Comparison of ENCODE assay signal across 8 mouse cellular contexts in the genomic region with DNA sequence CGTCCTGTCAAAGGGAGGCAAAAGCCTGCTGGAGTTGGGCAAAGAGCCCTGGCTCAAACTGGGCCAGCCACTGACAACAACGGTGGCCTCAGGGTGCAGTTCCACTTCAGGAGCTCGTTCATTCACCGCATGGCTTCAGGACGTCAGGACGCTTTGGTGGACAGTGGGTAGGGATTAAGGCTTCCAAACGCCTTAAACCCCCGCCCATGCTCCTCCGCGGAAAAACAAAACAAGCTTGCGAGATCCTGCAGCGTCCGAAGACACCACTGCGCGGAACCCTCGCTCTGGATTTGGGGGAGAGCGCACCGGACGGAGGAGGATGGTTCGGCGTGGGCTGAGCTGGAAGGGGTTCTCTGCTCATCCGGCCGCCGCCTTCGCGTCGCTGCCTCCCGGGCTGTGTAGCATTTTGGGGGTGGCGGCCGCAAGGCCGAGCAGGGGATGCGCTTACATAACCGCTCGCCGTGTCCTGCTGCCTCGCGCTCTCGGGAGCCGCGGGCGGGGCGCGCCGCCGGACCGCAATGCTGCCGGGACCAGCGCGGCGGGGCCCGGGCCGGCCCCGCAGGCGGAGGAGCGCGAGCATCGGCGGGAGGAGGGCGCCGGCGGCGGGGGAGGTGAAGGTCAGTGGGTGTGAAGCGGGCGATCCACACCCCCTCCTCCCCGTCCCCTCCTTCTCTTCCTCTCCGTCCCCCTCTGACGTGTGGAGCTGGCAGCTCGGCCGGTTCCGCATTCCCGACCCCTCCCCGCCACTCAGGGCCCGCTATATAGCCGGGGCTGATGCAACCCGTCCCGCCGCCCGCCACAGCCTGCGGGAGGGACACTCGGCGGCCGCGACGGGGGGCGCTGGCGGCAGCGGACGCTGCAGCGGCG. TPM values are rescaled to one million over a fixed set of nuclear protein-coding genes. Genes with fewer than 3 reads are reported as not detected.
DNase-seq lines count a peak whose midpoint lies in the region; ATAC-seq and TF ChIP-seq lines count a peak whose summit lies in the region.

A gene (plus strand): TSS at position 417 of the 867 bp plus-strand sequence.

- peaks cover 15% of the 10 kb centered on the region for H3K4me1 ChIP-seq in lung, postnatal 0 days (ENCODE audit: insufficient read depth, low read depth, low read length)

- H3K36me3 ChIP-seq in lung, postnatal 0 days (ENCODE audit: insufficient read depth, low read length): no peaks in the 10 kb centered on the region

- WGBS in lung, postnatal 0 days: under 1% methylated on average over 50 of the region's 90 CpGs

- H3K4me2 ChIP-seq in lung, postnatal 0 days (replicated peaks; ENCODE audit: low read depth, low read length): peak within 1 kb of the TSS; percentile 92

- peak; percentile 54 for TF ChIP-seq CTCF in lung, postnatal 0 days (IDR thresholded peaks at IDR 0.05)

- DNase-seq in ES-CJ7 (ENCODE audit: low read depth, low spot score): peak; percentile 49
- DNase-seq in cerebellum, adult 8-10 months: peak; percentile 76
- peak; percentile 75 to 84 for DNase-seq in layer of hippocampus, postnatal 10 days (ENCODE audit: low spot score in 2 of 2)
- peak; percentile 98 for DNase-seq in lung, postnatal 0 days (ENCODE audit: low spot score)
- peak; percentile 77 for DNase-seq in ovary, postnatal 10 days (ENCODE audit: low spot score)
- DNase-seq in thymus, postnatal 0 days (ENCODE audit: low spot score): peak; percentile 56

- peak; percentile 50 for ATAC-seq in frontal cortex, adult (ENCODE audit: low TSS enrichment)
- peak; percentile 72 to 74 for ATAC-seq in hematopoietic stem cell, adult 5-6 weeks (replicated peaks in 1 of 2; ENCODE audit: insufficient read depth in 1 of 2, low FRiP score in 2 of 2, low TSS enrichment in 1 of 2, low read depth in 1 of 2, poor library complexity in 2 of 2, severe bottlenecking in 2 of 2)
- ATAC-seq in lung, postnatal 0 days: peak; percentile 96

- H3K27me3 ChIP-seq in lung, postnatal 0 days (replicated peaks; ENCODE audit: insufficient read depth, low read length): no peaks in the 10 kb centered on the region

- peak within 1 kb of the TSS; percentile 93 for H3K4me3 ChIP-seq in lung, postnatal 0 days (ENCODE audit: low read depth, low read length)

- peak; percentile 26; the same call in 1 of the 2 replicates for TF ChIP-seq EP300 in lung, postnatal 0 days (IDR thresholded peaks at IDR 0.05)

- H3K9ac ChIP-seq in lung, postnatal 0 days (replicated peaks; ENCODE audit: low read depth): peak within 1 kb of the TSS; percentile 96

- H3K9me3 ChIP-seq in lung, postnatal 0 days (ENCODE audit: low read length): no peaks in the 10 kb centered on the region

- H3K27ac ChIP-seq in lung, postnatal 0 days (ENCODE audit: low read length): peak within 1 kb of the TSS; percentile 96

RNA-seq across cellular contexts. Expression of the gene that starts here (rescaled TPM):
- 34.3 and 36.9 TPM in 2 replicates for total RNA-seq in hematopoietic stem cell, adult 5-6 weeks (2017)
- total RNA-seq in layer of hippocampus, postnatal 10 days (2021): 10 to 100 TPM; 21.4 to 22.8 TPM
- polyA plus RNA-seq in lung, postnatal 0 days (2015; fragmentation: Nextera tagmentation; extraction: Ambion mirVana): 1.2 and 1.4 TPM in 2 replicates
- 0.34 and 0.57 TPM in 2 replicates for polyA plus RNA-seq in thymus, postnatal 0 days (2015; fragmentation: Nextera tagmentation; extraction: Ambion mirVana)

Comparison
In these comparisons a context has a peak if more than half of its experiments do, and no peak if none do; other contexts are left out.
1. Peak in every context shown above with its lines: DNase-seq, ATAC-seq, H3K4me3 ChIP-seq and H3K27ac ChIP-seq.
2. Peak in DNase-seq in thymus, postnatal 0 days; RNA of the gene not detected or under 1 TPM.